Mouse (Mus musculus): ENCODE results near the gene Fam198b. TPM values are rescaled to one million over a fixed set of nuclear protein-coding genes. Genes with fewer than 3 reads are reported as not detected.

Gene Fam198b
- polyA plus RNA-seq, 1 experiment from 2014 or later: 11.7 TPM

Other genes with a start within 250 kb of the Fam198b start
- 0.13 and 0.20 TPM in 2 replicates for gene Rxfp1, start 146.7 kb upstream of the Fam198b start, polyA plus RNA-seq (2015; fragmentation: Nextera tagmentation; extraction: Ambion mirVana)
- 3.0 and 3.1 TPM in 2 replicates for gene Tmem144, start 31.8 kb upstream of the Fam198b start, polyA plus RNA-seq (2015; fragmentation: Nextera tagmentation; extraction: Ambion mirVana)